Mouse (Mus musculus) liver, embryonic 13.5 days (tissue): ENCODE results near the gene Cript. TPM values are rescaled to one million over a fixed set of nuclear protein-coding genes. Genes with fewer than 3 reads are reported as not detected.
"Not testable (repeated sequence)": the region's sequence is repeated elsewhere in the genome, so short reads cannot be mapped to it uniquely, and the experiment has no call there.

Experiments used
- ATAC-seq: fragments of 200-750 bp; cut with Nextera tagmentation; 2 replicates; pipeline ENCODE4 v1.8.0; 2017; ENCODE audit warnings: low read depth, mild to moderate bottlenecking, moderate number of reproducible peaks, moderate library complexity
- DNase-seq: peaks from one replicate; pipeline ENCODE4 v3.0.0; 2022
- H3K27ac ChIP-seq: fragments of 300-500 bp; sonication (generic); 2 replicates; pipeline ENCODE4 v1.5.1; 2015; ENCODE audit warnings: moderate library complexity, mild to moderate bottlenecking, inconsistent platforms
- H3K27me3 ChIP-seq: fragments of 300-500 bp; sonication (generic); 2 replicates; pipeline ENCODE4 v1.6.1; 2015; ENCODE audit warnings: mild to moderate bottlenecking, inconsistent platforms
- H3K36me3 ChIP-seq: fragments of 300-500 bp; sonication (generic); 2 replicates; pipeline ENCODE4 v1.6.1; 2015; ENCODE audit warnings: mild to moderate bottlenecking, inconsistent platforms
- H3K4me1 ChIP-seq: fragments of 300-500 bp; sonication (generic); replicated peaks from 2 replicates; pipeline ENCODE4 v1.6.1; 2015; ENCODE audit warnings: inconsistent platforms
- H3K4me2 ChIP-seq: fragments of 300-500 bp; sonication (generic); 2 replicates; pipeline ENCODE4 v1.6.1; 2015; ENCODE audit warnings: inconsistent platforms, mild to moderate bottlenecking, moderate library complexity
- H3K4me3 ChIP-seq: fragments of 300-500 bp; sonication (generic); replicated peaks from 2 replicates; pipeline ENCODE4 v1.5.1; 2015; ENCODE audit warnings: mild to moderate bottlenecking, inconsistent platforms
- H3K9ac ChIP-seq: fragments of 300-500 bp; sonication (generic); 2 replicates; pipeline ENCODE4 v1.6.1; 2015; ENCODE audit warnings: mild to moderate bottlenecking, inconsistent platforms
- H3K9me3 ChIP-seq: fragments of 300-500 bp; sonication (generic); replicated peaks from 2 replicates; pipeline ENCODE4 v1.6.1; 2016; ENCODE audit warnings: inconsistent platforms
- WGBS: fragments of 180-500 bp; shearing (Covaris S2); methylation state at CpG from one replicate; pipeline ENCODE4 v1.1.7; 2015; ENCODE audit not compliant: insufficient replicate concordance; 5-methylcytosine and 5-hydroxymethylcytosine counted together
- polyA plus RNA-seq: library from polyadenylated mRNA; unstranded; fragments of >200 nt; fragmentation: Nextera tagmentation; extraction: Ambion mirVana; gene quantifications from 2 replicates; pipeline ENCODE4 v1.2.1, GENCODE M21; 2015

Gene Cript
- polyA plus RNA-seq, 1 experiment from 2014 or later, result 81.7 TPM

- ATAC-seq, result no peak
- DNase-seq, result no peak
- Histone ChIP-seq H3K27me3 (no peaks in the 10 kb centered on the region), H3K36me3 (no peaks in the 10 kb centered on the region), H3K27ac (no peak overlapping the region), H3K4me3 (no peak overlapping the region), H3K9ac (no peak overlapping the region), H3K4me2 (no peak overlapping the region), H3K9me3 (no peaks in the 10 kb centered on the region), H3K4me1 (peaks cover under 1% of the 10 kb centered on the region; the same call in 1 of the 2 replicates)
- 61% methylated on average over 4 of the region's 4 CpGs for WGBS
Measured at GRCm38 (mm10) chr17:87068997-87069396, 43.6 kb downstream of the Cript start.

DNA sequence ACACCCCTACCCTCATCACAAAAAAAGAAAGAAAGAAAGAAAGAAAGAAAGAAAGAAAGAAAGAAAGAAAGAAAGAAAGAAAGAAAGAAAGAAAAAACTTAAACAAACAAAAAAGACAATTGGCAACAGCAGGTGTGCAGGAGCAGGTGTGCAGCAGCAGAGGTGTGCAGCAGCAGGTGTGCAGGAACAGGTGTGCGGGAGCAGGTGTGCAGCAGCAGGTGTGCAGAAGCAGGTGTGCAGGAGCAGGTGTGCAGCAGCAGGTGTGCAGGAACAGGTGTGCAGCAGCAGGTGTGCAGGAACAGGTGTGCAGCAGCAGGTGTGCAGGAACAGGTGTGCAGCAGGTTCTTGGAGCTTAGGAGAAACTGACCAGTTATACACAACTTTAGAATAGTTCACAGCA, 46.8 kb downstream of the Cript start:
- not testable (repeated sequence) for H3K9ac ChIP-seq, DNase-seq, H3K9me3 ChIP-seq, H3K4me2 ChIP-seq, ATAC-seq, H3K4me1 ChIP-seq, H3K27me3 ChIP-seq, H3K27ac ChIP-seq, H3K4me3 ChIP-seq, H3K36me3 ChIP-seq
- 51% methylated on average over 1 of the region's 1 CpGs for WGBS

- Histone ChIP-seq H3K4me1 (no peaks in the 10 kb centered on the region), H3K27me3 (no peaks in the 10 kb centered on the region), H3K4me2 (no peak overlapping the region), H3K27ac (no peak overlapping the region), H3K4me3 (no peak overlapping the region), H3K36me3 (no peaks in the 10 kb centered on the region), H3K9me3 (no peaks in the 10 kb centered on the region), H3K9ac (no peak overlapping the region)
- 64% methylated on average over 5 of the region's 5 CpGs for WGBS
- DNase-seq (no peak), ATAC-seq (no peak)
Measured at GRCm38 (mm10) chr17:87072766-87073440, 47.6 kb downstream of the Cript start.

- Histone ChIP-seq H3K4me2 (no peak overlapping the region), H3K36me3 (no peaks in the 10 kb centered on the region), H3K9me3 (no peaks in the 10 kb centered on the region), H3K27ac (no peak overlapping the region), H3K4me1 (no peaks in the 10 kb centered on the region), H3K4me3 (no peak overlapping the region), H3K27me3 (no peaks in the 10 kb centered on the region), H3K9ac (no peak overlapping the region)
- no peak for ATAC-seq
- DNase-seq, result no peak
Measured at GRCm38 (mm10) chr17:87073470-87073869, 48.1 kb downstream of the Cript start.

DNA sequence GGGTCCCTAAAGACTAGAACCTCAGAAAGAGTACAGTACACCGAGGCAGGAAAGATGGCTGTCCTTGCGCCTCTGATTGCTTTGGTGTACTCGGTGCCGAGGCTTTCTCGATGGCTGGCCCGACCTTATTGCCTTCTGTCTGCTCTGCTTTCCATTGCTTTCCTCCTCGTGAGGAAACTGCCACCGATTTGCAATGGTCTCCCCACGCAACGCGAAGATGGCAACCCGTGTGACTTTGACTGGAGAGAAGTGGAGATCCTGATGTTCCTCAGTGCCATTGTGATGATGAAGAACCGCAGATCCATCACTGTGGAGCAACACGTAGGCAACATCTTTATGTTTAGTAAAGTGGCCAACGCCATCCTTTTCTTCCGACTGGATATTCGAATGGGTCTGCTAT, 52.9 kb downstream of the Cript start:
- not testable (repeated sequence) for H3K27me3 ChIP-seq, DNase-seq, H3K4me3 ChIP-seq, H3K4me2 ChIP-seq, H3K9ac ChIP-seq, ATAC-seq, H3K9me3 ChIP-seq, H3K36me3 ChIP-seq, H3K27ac ChIP-seq, H3K4me1 ChIP-seq
- WGBS, result 80% methylated on average over 17 of the region's 17 CpGs

DNA sequence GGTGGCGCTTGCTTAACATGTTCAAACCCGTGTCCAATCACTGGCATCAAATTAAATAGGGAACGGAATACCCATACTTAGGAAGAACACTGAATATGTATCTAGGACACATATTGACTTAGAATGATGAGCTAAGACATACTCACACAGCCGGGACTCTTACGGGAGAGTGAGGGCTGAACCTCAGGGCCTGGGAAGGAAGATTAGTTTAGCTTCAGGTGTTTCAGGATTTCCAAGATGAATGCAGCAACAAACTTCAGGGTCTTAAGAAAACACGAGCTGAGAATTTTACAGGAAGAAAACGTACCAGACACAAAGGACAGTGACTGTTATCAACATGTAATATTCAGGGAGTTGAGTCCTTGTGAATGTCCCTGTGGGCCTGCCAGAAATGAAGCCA, 55.4 kb downstream of the Cript start:
- no peak overlapping the region for H3K4me3 ChIP-seq
- no peak overlapping the region for H3K27ac ChIP-seq
- no peaks in the 10 kb centered on the region for H3K27me3 ChIP-seq
- no peaks in the 10 kb centered on the region for H3K4me1 ChIP-seq
- no peak overlapping the region for H3K4me2 ChIP-seq
- no peaks in the 10 kb centered on the region for H3K36me3 ChIP-seq
- DNase-seq (no peak), ATAC-seq (no peak)
- H3K9me3 ChIP-seq, result no peaks in the 10 kb centered on the region
- H3K9ac ChIP-seq, result no peak overlapping the region
- WGBS, result 68% methylated on average over 7 of the region's 7 CpGs

DNA sequence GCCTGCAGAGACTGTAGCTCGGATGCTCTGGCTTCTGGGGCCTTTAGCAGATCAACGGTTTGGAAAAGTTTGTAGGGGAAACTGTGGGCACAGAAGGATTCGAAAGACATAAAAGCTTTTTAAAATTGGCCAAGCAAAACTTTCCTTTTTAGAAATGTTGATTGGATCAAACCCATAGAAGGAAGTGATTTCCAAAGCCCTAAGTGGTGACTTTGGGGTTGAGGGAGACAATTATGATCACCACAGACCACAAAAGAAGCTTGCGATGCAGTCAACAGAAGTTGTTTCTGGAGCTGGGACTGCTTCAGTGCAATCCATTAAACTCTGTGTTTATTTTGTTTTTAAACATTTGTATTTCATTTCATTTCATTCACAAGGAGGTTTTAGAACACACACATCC, 57.2 kb downstream of the Cript start:
- Histone ChIP-seq H3K27ac (no peak overlapping the region), H3K4me1 (no peaks in the 10 kb centered on the region), H3K9ac (no peak overlapping the region), H3K27me3 (no peaks in the 10 kb centered on the region), H3K9me3 (no peaks in the 10 kb centered on the region), H3K36me3 (no peaks in the 10 kb centered on the region), H3K4me2 (no peak overlapping the region), H3K4me3 (no peak overlapping the region)
- DNase-seq (no peak), ATAC-seq (no peak)
- 69% methylated on average over 4 of the region's 4 CpGs for WGBS

DNA sequence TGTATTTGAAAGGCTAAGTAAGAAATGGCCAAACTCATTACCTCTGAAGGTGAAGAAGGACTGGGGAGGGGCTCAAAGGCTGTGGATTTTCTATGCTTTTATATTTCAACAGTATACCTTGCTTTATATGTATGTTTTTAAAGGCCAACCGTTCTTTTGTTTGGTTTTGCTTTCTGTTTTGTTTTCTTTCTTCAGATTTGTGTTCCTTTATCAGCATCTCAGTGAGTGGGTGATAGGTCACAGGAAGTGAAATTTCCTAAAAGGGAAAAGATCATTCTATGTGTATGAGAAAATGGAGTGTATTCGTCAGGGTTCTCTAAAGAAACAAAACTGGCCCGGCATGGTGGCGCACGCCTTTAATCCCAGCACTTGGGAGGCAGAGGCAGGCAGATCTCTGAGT, 58.3 kb downstream of the Cript start:
- Histone ChIP-seq H3K9me3 (no peaks in the 10 kb centered on the region), H3K27ac (no peak overlapping the region), H3K4me2 (no peak overlapping the region), H3K4me1 (no peaks in the 10 kb centered on the region), H3K9ac (no peak overlapping the region), H3K4me3 (no peak overlapping the region), H3K27me3 (no peaks in the 10 kb centered on the region), H3K36me3 (no peaks in the 10 kb centered on the region)
- no peak for ATAC-seq
- no peak for DNase-seq
- 64% methylated on average over 5 of the region's 5 CpGs for WGBS

Other genes starting within 250 kb of the Cript start
- gene Tmem247, start 108.2 kb upstream of the Cript start, polyA plus RNA-seq, result not detected in 2 replicates
- gene Atp6v1e2, start 77.7 kb upstream of the Cript start, polyA plus RNA-seq, result not detected in 2 replicates
- gene Rhoq, start 62.5 kb upstream of the Cript start, polyA plus RNA-seq, result 1.4 and 1.6 TPM in 2 replicates
- gene Pigf, start 144 bp upstream of the Cript start, polyA plus RNA-seq, result 17.2 and 18.5 TPM in 2 replicates
- gene Socs5, start 82.1 kb downstream of the Cript start, polyA plus RNA-seq, result 2.2 and 2.8 TPM in 2 replicates
- 50.2 and 53.9 TPM in 2 replicates for gene Mcfd2, start 240.4 kb downstream of the Cript start, polyA plus RNA-seq